Mouse (Mus musculus) gastrocnemius, adult 2 months (tissue): ENCODE results near the gene Ipo4. TPM values are rescaled to one million over a fixed set of nuclear protein-coding genes. Genes with fewer than 3 reads are reported as not detected.

Source experiments
- DNase-seq: peaks from one replicate; pipeline ENCODE4 v3.0.0; 2022
- H3K27ac ChIP-seq: fragments of 200-600 bp; 2 replicates; pipeline ENCODE4 v1.8.1; 2022; ENCODE audit warnings: mild to moderate bottlenecking
- H3K4me3 ChIP-seq: fragments of 200-600 bp; 2 replicates; pipeline ENCODE4 v1.8.1; 2022; ENCODE audit warnings: mild to moderate bottlenecking, moderate library complexity
- CTCF ChIP-seq: fragments of 200-600 bp; IDR thresholded peaks from 2 replicates; pipeline ENCODE4 v1.8.1; 2022; ENCODE audit warnings: antibody characterized with exemption, mild to moderate bottlenecking, moderate library complexity
- intact Hi-C: fragments of 180-260 bp; cut with DNase I; formaldehyde crosslinking; loops from one replicate; pipeline ENCODE4 v1.15.1; 2025
- total RNA-seq, 2 experiments: library from RNA; stranded (reverse); gene quantifications; 2 replicates each; pipeline ENCODE4 v1.2.3; 2021

The Ipo4 gene
- total RNA-seq, 2 experiments from 2014 or later = 73.2 to 81.0 TPM

GRCm38 (mm10) chr14:55596036-55596690 lies 39.6 kb downstream of the Ipo4 start:
- Histone ChIP-seq H3K4me3 (no peak overlapping the region), H3K27ac (no peak overlapping the region)
- intact Hi-C loops = no loop called here
- TF ChIP-seq CTCF = no peak
- DNase-seq = no peak

GRCm38 (mm10) chr14:55592226-55592625 lies 43.5 kb downstream of the Ipo4 start:
- H3K4me3 ChIP-seq = peak overlapping the region; percentile 74
- intact Hi-C loops = no loop called here
- peak overlapping the region; percentile 98 for H3K27ac ChIP-seq
- TF ChIP-seq CTCF = no peak
- DNase-seq = peak; percentile 53

GRCm38 (mm10) chr14:55591331-55591891 lies 44.3 kb downstream of the Ipo4 start, which contains the start of gene Rnf31:
Gene Rnf31 (plus strand): TSS chr14:55591708.
- Histone ChIP-seq H3K4me3 (peak within 1 kb of the TSS; percentile 74), H3K27ac (peak within 1 kb of the TSS; percentile 98)
- peak; percentile 97 for DNase-seq
- intact Hi-C loops = loop anchor here (1.0 kb wide), 2 partner anchors 16 to 80 kb away; partner anchors contain the start of genes Fitm1 and Gmpr2
- TF ChIP-seq CTCF = no peak

- H3K27ac ChIP-seq = peak within 1 kb of the TSS; percentile 98
- peak; percentile 96 for DNase-seq
- TF ChIP-seq CTCF = no peak
- intact Hi-C loops = loop anchor here (1.0 kb wide), 2 partner anchors 16 to 80 kb away; partner anchors contain the start of genes Fitm1 and Gmpr2
- H3K4me3 ChIP-seq = peak within 1 kb of the TSS; percentile 74
Observed at GRCm38 (mm10) chr14:55590748-55591330, 44.9 kb downstream of the Ipo4 start, which contains the start of gene Psme2. Gene Psme2 (minus strand): TSS chr14:55591113.

- intact Hi-C loops = no loop called here
- H3K27ac ChIP-seq = peak overlapping the region; percentile 98
- no peak for TF ChIP-seq CTCF
Observed at GRCm38 (mm10) chr14:55589771-55590448, 45.8 kb downstream of the Ipo4 start.

GRCm38 (mm10) chr14:55589271-55589670 lies 46.5 kb downstream of the Ipo4 start:
- Histone ChIP-seq H3K27ac (no peak overlapping the region), H3K4me3 (no peak overlapping the region)
- intact Hi-C loops = no loop called here
- no peak for TF ChIP-seq CTCF
- DNase-seq = no peak

More at GRCm38 (mm10) chr14:55589771-55590448, 45.8 kb downstream of the Ipo4 start:
- H3K4me3 ChIP-seq = peak overlapping the region; percentile 74
- no peak for DNase-seq

GRCm38 (mm10) chr14:55586149-55586548 lies 49.6 kb downstream of the Ipo4 start:
- Histone ChIP-seq H3K4me3 (no peak overlapping the region), H3K27ac (peak overlapping the region; percentile 90)
- intact Hi-C loops = no loop called here
- no peak for DNase-seq
- no peak for TF ChIP-seq CTCF

GRCm38 (mm10) chr14:55585566-55585960 lies 50.2 kb downstream of the Ipo4 start:
- no peak for TF ChIP-seq CTCF
- DNase-seq = no peak
- H3K4me3 ChIP-seq = peak overlapping the region; percentile 92
- peak overlapping the region; percentile 90 for H3K27ac ChIP-seq
- intact Hi-C loops = no loop called here

- peak; percentile 92 for DNase-seq
- H3K27ac ChIP-seq = peak within 1 kb of the TSS; percentile 90
- TF ChIP-seq CTCF = no peak
- intact Hi-C loops = no loop called here
- peak within 1 kb of the TSS; percentile 92 for H3K4me3 ChIP-seq
Observed at GRCm38 (mm10) chr14:55584702-55585565, 50.8 kb downstream of the Ipo4 start, which contains the start of gene Emc9. Gene Emc9 (minus strand): TSS chr14:55585302.

GRCm38 (mm10) chr14:55584303-55584701 lies 51.5 kb downstream of the Ipo4 start:
- intact Hi-C loops = no loop called here
- peak overlapping the region; percentile 90 for H3K27ac ChIP-seq
- TF ChIP-seq CTCF = no peak

GRCm38 (mm10) chr14:55581981-55582681 lies 53.6 kb downstream of the Ipo4 start:
- intact Hi-C loops = no loop called here
- DNase-seq = no peak
- Histone ChIP-seq H3K27ac (peak overlapping the region; percentile 16; the same call in 1 of the 2 replicates), H3K4me3 (no peak overlapping the region)
- peak; percentile 60 for TF ChIP-seq CTCF

More at GRCm38 (mm10) chr14:55584303-55584701, 51.5 kb downstream of the Ipo4 start:
- H3K4me3 ChIP-seq = peak overlapping the region; percentile 92
- no peak for DNase-seq
